Mouse (Mus musculus): Measurements from ENCODE around the gene Plek2. TPM values are rescaled to one million over a fixed set of nuclear protein-coding genes. Genes with fewer than 3 reads are reported as not detected.

Gene Plek2
- polyA plus RNA-seq, 1 experiment from 2014 or later: 6.0 TPM

DNA sequence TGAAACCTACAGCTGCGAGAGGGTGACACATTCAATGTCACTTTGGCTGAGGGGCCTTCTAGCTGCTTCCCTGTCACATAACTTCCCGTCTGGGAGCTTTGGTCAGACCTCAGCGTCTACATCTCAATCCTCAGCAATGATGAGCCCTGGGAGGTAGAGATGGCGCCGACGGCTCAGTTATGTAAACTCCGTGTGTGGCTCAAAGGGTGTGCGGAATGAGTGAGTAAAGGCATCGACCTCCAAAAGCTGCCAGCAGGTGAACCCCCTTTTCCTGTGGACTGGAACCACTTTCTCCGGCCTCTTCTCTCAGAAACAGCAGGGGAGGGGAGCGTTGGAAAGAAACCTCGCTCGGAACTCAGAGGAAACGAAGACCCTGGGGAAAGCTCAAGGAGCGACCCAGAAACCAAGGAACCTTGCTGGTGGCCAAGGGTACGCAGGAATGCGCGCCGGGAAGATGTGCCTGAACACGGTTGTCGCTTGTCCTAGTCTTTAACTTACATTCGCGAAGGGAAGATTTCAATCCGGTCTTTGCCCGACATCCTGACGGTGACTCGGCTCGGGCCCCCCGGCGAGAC is 45.8 kb downstream of the Plek2 start:
- H3K27ac ChIP-seq: peak overlapping the region; percentile 65
- peaks cover 24% of the 10 kb centered on the region for H3K4me1 ChIP-seq
- H3K27me3 ChIP-seq: no peaks in the 10 kb centered on the region
- no peak for ATAC-seq (ENCODE audit: borderline replicate concordance, extremely low read depth, low FRiP score, low TSS enrichment)
- under 1% methylated on average over 30 of the region's 30 CpGs for WGBS
- peak overlapping the region; percentile 95 for H3K4me3 ChIP-seq
- H3K9ac ChIP-seq: peak overlapping the region; percentile 72
- H3K9me3 ChIP-seq: no peaks in the 10 kb centered on the region
- H3K4me2 ChIP-seq: peak overlapping the region; percentile 79
- H3K36me3 ChIP-seq: peaks cover 7% of the 10 kb centered on the region; the same call in 1 of the 2 replicates

DNA sequence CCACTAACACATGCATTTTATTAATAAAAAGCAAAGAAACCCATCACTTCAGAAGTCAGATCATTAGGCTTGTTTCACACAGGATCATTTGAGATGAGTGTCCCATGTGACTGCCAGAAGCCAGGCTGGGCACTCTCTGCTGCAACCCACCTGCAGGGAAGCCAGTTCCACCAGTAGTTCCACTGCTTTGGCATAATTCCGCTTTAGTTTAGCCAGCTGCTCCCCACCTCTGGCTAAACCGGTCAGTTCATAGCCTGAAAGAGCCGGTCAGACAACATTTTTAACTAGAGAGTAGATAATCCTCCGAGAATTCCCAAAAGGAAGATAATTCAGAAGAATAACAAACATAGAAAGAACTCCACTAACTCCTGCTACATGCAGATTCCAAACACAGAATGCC is 58.5 kb downstream of the Plek2 start:
- H3K36me3 ChIP-seq: peaks cover 41% of the 10 kb centered on the region
- ATAC-seq (ENCODE audit: borderline replicate concordance, extremely low read depth, low FRiP score, low TSS enrichment): no peak
- no peak overlapping the region for H3K4me2 ChIP-seq
- 81% methylated on average over 4 of the region's 4 CpGs for WGBS
- no peak overlapping the region for H3K27ac ChIP-seq
- no peaks in the 10 kb centered on the region for H3K4me1 ChIP-seq
- no peaks in the 10 kb centered on the region for H3K27me3 ChIP-seq
- no peak overlapping the region for H3K4me3 ChIP-seq
- H3K9ac ChIP-seq: no peak overlapping the region
- H3K9me3 ChIP-seq: no peaks in the 10 kb centered on the region

DNA sequence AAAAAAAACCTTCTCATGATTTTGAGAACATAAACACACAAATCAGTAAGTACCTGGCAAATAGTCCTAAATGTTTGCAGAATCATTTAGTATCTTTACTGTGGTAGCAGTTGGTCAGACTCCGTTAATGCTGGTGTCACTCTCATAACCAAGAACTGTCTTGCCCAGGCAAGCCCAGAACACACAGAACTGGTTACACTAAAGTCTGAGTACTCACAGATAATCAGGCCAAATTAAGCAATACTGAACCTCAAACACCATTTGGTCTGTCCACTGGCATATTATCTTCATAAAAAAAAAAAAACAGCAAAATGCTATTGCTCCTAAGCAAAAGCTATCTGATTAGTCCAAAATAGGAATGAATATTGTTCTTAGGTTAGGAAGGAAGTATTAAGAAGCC is 64.3 kb downstream of the Plek2 start:
- no peaks in the 10 kb centered on the region for H3K27me3 ChIP-seq
- no peaks in the 10 kb centered on the region for H3K9me3 ChIP-seq
- H3K9ac ChIP-seq: no peak overlapping the region
- no peak overlapping the region for H3K4me3 ChIP-seq
- no peak for ATAC-seq (ENCODE audit: borderline replicate concordance, extremely low read depth, low FRiP score, low TSS enrichment)
- no peak overlapping the region for H3K4me2 ChIP-seq
- H3K36me3 ChIP-seq: peaks cover 42% of the 10 kb centered on the region
- 83% methylated on average over 1 of the region's 1 CpGs for WGBS
- no peaks in the 10 kb centered on the region for H3K4me1 ChIP-seq
- no peak overlapping the region for H3K27ac ChIP-seq

DNA sequence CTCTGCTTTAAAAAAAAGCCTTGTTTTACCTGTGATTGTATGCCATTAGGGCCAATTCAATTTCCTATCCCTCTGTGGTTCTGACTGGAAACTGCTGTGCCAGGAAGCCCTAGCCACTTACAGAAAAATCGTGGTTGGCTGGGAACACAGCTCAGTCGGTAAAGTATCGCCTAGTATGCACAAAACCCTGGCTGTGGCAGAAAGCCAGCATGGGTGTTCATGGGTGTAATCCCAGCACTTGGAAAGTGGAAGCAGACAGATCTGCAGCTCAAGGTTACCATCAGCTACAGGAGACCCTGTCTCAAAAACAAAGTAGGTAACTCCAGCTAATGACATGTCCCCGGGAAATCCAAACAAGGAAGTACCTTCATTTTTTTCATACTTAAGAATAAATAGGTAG is 66.9 kb downstream of the Plek2 start:
- no peak overlapping the region for H3K4me3 ChIP-seq
- no peak for ATAC-seq (ENCODE audit: borderline replicate concordance, extremely low read depth, low FRiP score, low TSS enrichment)
- H3K36me3 ChIP-seq: peaks cover 47% of the 10 kb centered on the region
- H3K27me3 ChIP-seq: no peaks in the 10 kb centered on the region
- no peak overlapping the region for H3K27ac ChIP-seq
- no peak overlapping the region for H3K4me2 ChIP-seq
- H3K9me3 ChIP-seq: no peaks in the 10 kb centered on the region
- no peak overlapping the region for H3K9ac ChIP-seq
- 74% methylated on average over 4 of the region's 4 CpGs for WGBS
- no peaks in the 10 kb centered on the region for H3K4me1 ChIP-seq

Other genes with a start within 250 kb of the Plek2 start
- gene Fam71d, start 215.4 kb downstream of the Plek2 start, polyA plus RNA-seq (2015; fragmentation: Nextera tagmentation; extraction: Ambion mirVana): not detected in 2 replicates
- 21.8 and 26.1 TPM in 2 replicates for gene Mpp5, start 158.1 kb downstream of the Plek2 start, polyA plus RNA-seq (2015; fragmentation: Nextera tagmentation; extraction: Ambion mirVana)
- 51.6 and 56.1 TPM in 2 replicates for gene Atp6v1d, start 45.3 kb downstream of the Plek2 start, polyA plus RNA-seq (2015; fragmentation: Nextera tagmentation; extraction: Ambion mirVana)
- gene Eif2s1, start 45.1 kb downstream of the Plek2 start, polyA plus RNA-seq (2015; fragmentation: Nextera tagmentation; extraction: Ambion mirVana): 219 and 226 TPM in 2 replicates
- gene Tmem229b, start 100.7 kb upstream of the Plek2 start, polyA plus RNA-seq (2015; fragmentation: Nextera tagmentation; extraction: Ambion mirVana): 5.4 and 7.3 TPM in 2 replicates
- gene Plekhh1, start 122.2 kb upstream of the Plek2 start, polyA plus RNA-seq (2015; fragmentation: Nextera tagmentation; extraction: Ambion mirVana): 3.3 and 3.4 TPM in 2 replicates
- 23.9 and 28.6 TPM in 2 replicates for gene Pigh, start 182.7 kb upstream of the Plek2 start, polyA plus RNA-seq (2015; fragmentation: Nextera tagmentation; extraction: Ambion mirVana)
- 4.7 and 5.0 TPM in 2 replicates for gene Arg2, start 223.8 kb upstream of the Plek2 start, polyA plus RNA-seq (2015; fragmentation: Nextera tagmentation; extraction: Ambion mirVana)